Mouse (Mus musculus): ENCODE measurements around the gene Epm2aip1. TPM values are rescaled to one million over a fixed set of nuclear protein-coding genes. Genes with fewer than 3 reads are reported as not detected.

Epm2aip1 gene
- 12.1 and 13.4 TPM in 2 replicates for polyA plus RNA-seq (2015; fragmentation: Nextera tagmentation; extraction: Ambion mirVana)

GRCm38 (mm10) chr9:111271434-111272160 is at the start of gene Epm2aip1, which contains the start of gene Mlh1:
Epm2aip1 (plus strand) TSS chr9:111271929.
Mlh1 (minus strand) TSS chr9:111271791.

GRCm38 (mm10) chr9:111311031-111311842 is 39.5 kb downstream of the Epm2aip1 start, which contains the start of gene Trank1:
Trank1 (plus strand) TSS chr9:111311739.

Other genes starting within 250 kb of the Epm2aip1 start
- gene Ccrl2, start 214.4 kb upstream of the Epm2aip1 start, polyA plus RNA-seq (2015; fragmentation: Nextera tagmentation; extraction: Ambion mirVana), result 3.7 and 5.8 TPM in 2 replicates
- gene Lrrfip2, start 154.3 kb upstream of the Epm2aip1 start, polyA plus RNA-seq (2015; fragmentation: Nextera tagmentation; extraction: Ambion mirVana), result 29.8 and 36.3 TPM in 2 replicates
- 14.2 and 24.3 TPM in 2 replicates for gene Mlh1, start 138 bp upstream of the Epm2aip1 start, polyA plus RNA-seq (2015; fragmentation: Nextera tagmentation; extraction: Ambion mirVana)
- 4.8 and 10.0 TPM in 2 replicates for gene Trank1, start 39.8 kb downstream of the Epm2aip1 start, polyA plus RNA-seq (2015; fragmentation: Nextera tagmentation; extraction: Ambion mirVana)
- gene Dclk3, start 167.2 kb downstream of the Epm2aip1 start, polyA plus RNA-seq (2015; fragmentation: Nextera tagmentation; extraction: Ambion mirVana), result 0.44 and 0.57 TPM in 2 replicates

Data from adrenal gland, postnatal 0 days (tissue).